Mouse (Mus musculus) embryonic facial prominence, embryonic 15.5 days (tissue): ENCODE results near the gene Dcdc2b. TPM values are rescaled to one million over a fixed set of nuclear protein-coding genes. Genes with fewer than 3 reads are reported as not detected.

Experiments used
- ATAC-seq: fragments of 200-750 bp; cut with Nextera tagmentation; 2 replicates; pipeline ENCODE4 v1.8.0; 2017; ENCODE audit warnings: low read depth, moderate TSS enrichment; ENCODE audit not compliant: insufficient number of reproducible peaks, low FRiP score, low TSS enrichment
- H3K27ac ChIP-seq: fragments of 300-500 bp; sonication (generic); replicated peaks from 2 replicates; pipeline ENCODE4 v1.5.1; 2015; ENCODE audit warnings: mild to moderate bottlenecking, inconsistent platforms
- H3K27me3 ChIP-seq: fragments of 300-500 bp; sonication (generic); 2 replicates; pipeline ENCODE4 v1.6.1; 2015; ENCODE audit warnings: inconsistent platforms
- H3K36me3 ChIP-seq: fragments of 300-500 bp; sonication (generic); 2 replicates; pipeline ENCODE4 v1.6.1; 2015; ENCODE audit warnings: mild to moderate bottlenecking, inconsistent platforms
- H3K4me1 ChIP-seq: fragments of 300-500 bp; sonication (generic); 2 replicates; pipeline ENCODE4 v1.6.1; 2015; ENCODE audit warnings: inconsistent platforms
- H3K4me2 ChIP-seq: fragments of 300-500 bp; sonication (generic); replicated peaks from 2 replicates; pipeline ENCODE4 v1.6.1; 2015; ENCODE audit warnings: mild to moderate bottlenecking, inconsistent platforms
- H3K4me3 ChIP-seq: fragments of 300-500 bp; sonication (generic); replicated peaks from 2 replicates; pipeline ENCODE4 v1.5.1; 2015; ENCODE audit warnings: mild to moderate bottlenecking, inconsistent platforms
- H3K9ac ChIP-seq: fragments of 300-500 bp; sonication (generic); 2 replicates; pipeline ENCODE4 v1.6.1; 2015; ENCODE audit warnings: inconsistent platforms
- H3K9me3 ChIP-seq: fragments of 300-500 bp; sonication (generic); replicated peaks from 2 replicates; pipeline ENCODE4 v1.6.1; 2016; ENCODE audit warnings: inconsistent platforms
- WGBS: fragments of 180-500 bp; shearing (Covaris S2); methylation state at CpG from one replicate; pipeline ENCODE4 v1.1.7; 2015; 5-methylcytosine and 5-hydroxymethylcytosine counted together
- polyA plus RNA-seq: library from polyadenylated mRNA; unstranded; fragments of >200 nt; fragmentation: Nextera tagmentation; extraction: Ambion mirVana; gene quantifications from 2 replicates; pipeline ENCODE4 v1.2.1, GENCODE M21; 2015

Dcdc2b gene
- polyA plus RNA-seq, 1 experiment from 2014 or later = 3.7 TPM

DNA sequence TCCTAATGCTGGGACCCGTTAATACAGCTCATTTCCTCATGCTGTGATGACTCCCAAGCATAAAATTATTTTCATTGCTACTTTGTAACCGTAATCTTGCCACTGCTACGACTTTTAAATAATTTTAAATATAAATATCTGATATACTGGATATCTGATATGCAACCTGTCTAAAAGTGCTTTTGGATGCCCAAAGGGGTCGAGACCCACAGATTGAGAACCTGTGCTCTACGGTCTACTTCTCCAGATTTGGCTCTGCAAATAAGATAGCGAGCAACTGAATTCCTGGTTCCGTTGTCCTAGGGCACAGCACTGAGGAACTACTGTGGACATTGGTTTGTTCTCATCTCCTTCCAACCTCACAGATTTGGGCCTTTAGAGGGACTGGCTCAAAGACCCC is 36.4 kb downstream of the Dcdc2b start:
- WGBS = 79% methylated on average over 7 of the region's 7 CpGs
- H3K36me3 ChIP-seq = no peaks in the 10 kb centered on the region
- no peak overlapping the region for H3K4me3 ChIP-seq
- no peaks in the 10 kb centered on the region for H3K4me1 ChIP-seq
- no peak overlapping the region for H3K4me2 ChIP-seq
- ATAC-seq = no peak
- H3K9ac ChIP-seq = no peak overlapping the region
- no peaks in the 10 kb centered on the region for H3K9me3 ChIP-seq
- no peak overlapping the region for H3K27ac ChIP-seq
- H3K27me3 ChIP-seq = no peaks in the 10 kb centered on the region

DNA sequence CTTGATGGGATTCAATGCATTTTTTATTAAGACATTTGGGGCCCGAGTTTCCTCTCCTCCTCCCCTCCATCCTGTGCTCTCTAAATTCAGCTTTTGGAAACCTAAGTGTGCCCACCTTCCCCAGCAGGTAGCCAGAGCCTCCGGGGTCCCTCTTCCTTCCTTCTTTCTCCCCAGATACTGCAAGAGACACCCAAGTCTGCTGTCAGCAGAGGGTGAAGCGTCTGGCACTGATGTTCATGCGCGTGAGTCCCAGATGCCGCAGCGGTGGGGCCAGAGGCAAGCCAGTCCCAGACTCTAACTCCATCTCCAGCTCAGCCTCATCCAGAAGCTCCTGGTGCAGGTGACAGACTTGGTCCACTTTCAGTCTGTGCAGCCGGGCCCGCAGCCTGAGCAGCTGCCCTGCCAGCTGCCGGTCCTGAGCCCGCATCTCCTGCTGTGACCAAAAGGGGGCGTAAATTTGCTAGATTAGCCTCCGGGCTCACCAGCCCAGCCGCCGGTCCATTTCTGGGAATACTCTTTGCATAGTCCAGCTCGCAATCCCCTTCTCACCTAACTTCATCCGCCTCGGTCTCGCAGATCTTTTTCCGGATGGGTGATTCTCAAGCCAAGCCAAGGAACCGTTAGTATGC is 37.1 kb downstream of the Dcdc2b start:
- Histone ChIP-seq H3K9me3 (no peaks in the 10 kb centered on the region), H3K36me3 (no peaks in the 10 kb centered on the region), H3K27me3 (no peaks in the 10 kb centered on the region), H3K9ac (no peak overlapping the region), H3K4me1 (no peaks in the 10 kb centered on the region), H3K27ac (no peak overlapping the region), H3K4me2 (peak overlapping the region; percentile 6; the same call in 1 of the 2 replicates), H3K4me3 (no peak overlapping the region)
- ATAC-seq = no peak
- WGBS = 28% methylated on average over 21 of the region's 21 CpGs

DNA sequence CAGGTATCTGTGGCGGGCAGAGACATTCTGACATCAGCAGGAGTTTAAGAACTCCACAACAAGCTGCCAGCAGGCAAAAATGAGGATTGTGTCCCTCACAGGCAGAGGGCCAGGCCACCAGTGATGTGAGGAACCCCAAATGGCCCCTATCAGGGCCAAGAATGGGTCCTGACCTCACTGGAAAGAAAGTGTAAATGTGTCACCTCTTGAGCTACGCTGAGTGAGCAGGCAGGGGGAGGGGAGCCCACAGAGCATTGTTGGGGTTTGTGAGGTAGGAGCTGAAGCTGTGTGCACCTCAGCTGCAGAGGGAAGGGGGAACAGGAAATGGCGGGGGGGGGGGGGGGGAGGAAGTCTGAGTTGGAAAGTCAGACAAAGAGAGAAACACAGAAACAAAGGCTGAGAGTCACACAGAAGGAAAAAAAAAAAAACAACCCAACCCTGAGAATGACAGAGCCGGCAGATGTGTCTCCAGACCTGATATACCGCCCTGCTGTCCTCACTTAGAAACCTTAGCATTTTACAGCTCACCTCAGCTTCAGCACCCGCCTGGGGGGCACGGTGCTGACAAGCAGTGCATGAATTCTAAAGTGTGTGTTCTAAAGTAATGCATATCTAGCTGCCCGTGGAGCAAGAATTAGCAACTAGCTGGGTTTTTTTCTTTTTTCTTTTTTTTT is 38.7 kb downstream of the Dcdc2b start:
- no peak for ATAC-seq
- Histone ChIP-seq H3K9me3 (no peaks in the 10 kb centered on the region), H3K27ac (no peak overlapping the region), H3K9ac (no peak overlapping the region), H3K4me2 (no peak overlapping the region), H3K36me3 (no peaks in the 10 kb centered on the region), H3K4me1 (no peaks in the 10 kb centered on the region), H3K4me3 (no peak overlapping the region), H3K27me3 (no peaks in the 10 kb centered on the region)
- 46% methylated on average over 7 of the region's 8 CpGs for WGBS

DNA sequence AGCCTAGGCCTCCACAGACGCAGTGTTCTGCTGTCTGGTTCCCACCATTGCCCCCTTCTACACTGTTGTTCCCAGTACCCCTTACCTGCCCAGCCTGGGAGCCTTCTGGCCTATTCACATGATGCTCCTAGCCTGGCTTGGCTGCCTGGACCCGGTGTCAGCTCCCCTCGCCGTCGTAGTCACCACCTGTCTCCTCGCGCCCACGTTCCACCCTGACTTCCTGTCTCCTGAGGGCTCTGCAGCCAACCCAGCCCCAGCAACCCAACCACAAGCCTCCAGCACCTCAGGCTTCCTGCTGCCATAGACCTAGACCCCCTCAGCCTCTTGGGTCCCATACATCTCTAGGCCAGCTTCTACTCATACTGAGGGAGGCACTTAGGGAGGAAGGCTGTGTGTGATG is 40.6 kb downstream of the Dcdc2b start, which contains the start of gene Lck:
Lck (minus strand) TSS at position 212 of the 400 bp plus-strand sequence.
- no peak within 1 kb of the TSS for H3K27ac ChIP-seq
- no peaks in the 10 kb centered on the region for H3K27me3 ChIP-seq
- H3K9me3 ChIP-seq = no peaks in the 10 kb centered on the region
- no peak within 1 kb of the TSS for H3K4me3 ChIP-seq
- WGBS = 84% methylated on average over 8 of the region's 8 CpGs
- no peak within 1 kb of the TSS for H3K9ac ChIP-seq
- ATAC-seq = no peak
- no peak within 1 kb of the TSS for H3K4me2 ChIP-seq
- no peaks in the 10 kb centered on the region for H3K36me3 ChIP-seq
- no peaks in the 10 kb centered on the region for H3K4me1 ChIP-seq

- Histone ChIP-seq H3K36me3 (no peaks in the 10 kb centered on the region), H3K27me3 (no peaks in the 10 kb centered on the region), H3K27ac (no peak overlapping the region), H3K4me2 (no peak overlapping the region), H3K4me1 (no peaks in the 10 kb centered on the region), H3K9me3 (no peaks in the 10 kb centered on the region), H3K4me3 (no peak overlapping the region), H3K9ac (no peak overlapping the region)
- WGBS = 97% methylated on average over 4 of the region's 4 CpGs
- no peak for ATAC-seq
Measured at GRCm38 (mm10) chr4:129573093-129573370, 41.0 kb downstream of the Dcdc2b start.

GRCm38 (mm10) chr4:129572236-129573092 is 41.6 kb downstream of the Dcdc2b start:
- Histone ChIP-seq H3K27me3 (no peaks in the 10 kb centered on the region), H3K9ac (no peak overlapping the region), H3K36me3 (no peaks in the 10 kb centered on the region), H3K9me3 (no peaks in the 10 kb centered on the region), H3K27ac (no peak overlapping the region), H3K4me2 (no peak overlapping the region), H3K4me3 (no peak overlapping the region), H3K4me1 (no peaks in the 10 kb centered on the region)
- 82% methylated on average over 13 of the region's 13 CpGs for WGBS
- no peak for ATAC-seq

DNA sequence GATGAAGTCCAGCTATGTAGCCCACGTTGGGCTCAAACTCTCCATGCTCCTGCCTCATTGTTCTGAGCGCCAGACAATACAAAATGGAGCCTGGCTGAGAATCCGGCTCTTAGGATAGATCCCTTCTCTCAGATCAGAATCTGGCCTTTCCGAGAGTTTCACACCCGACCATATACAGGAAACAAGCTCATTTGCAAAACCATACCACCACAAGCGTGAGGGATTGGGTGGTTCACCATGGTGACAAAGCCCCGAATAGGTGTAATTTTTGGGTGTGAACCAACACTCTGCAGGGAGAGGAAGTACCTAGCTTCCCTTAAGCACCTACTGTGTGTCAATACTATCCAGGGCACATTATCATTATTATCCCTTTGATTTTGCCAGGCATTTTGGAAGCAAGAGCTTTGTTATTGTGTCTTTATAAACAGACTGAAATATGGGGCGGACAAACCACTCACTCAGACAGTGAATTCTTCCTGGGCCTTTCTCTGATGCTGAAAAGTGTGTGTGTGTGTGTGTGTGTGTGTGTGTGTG is 42.4 kb downstream of the Dcdc2b start:
- no peaks in the 10 kb centered on the region for H3K36me3 ChIP-seq
- no peak for ATAC-seq
- no peaks in the 10 kb centered on the region for H3K27me3 ChIP-seq
- no peak overlapping the region for H3K4me3 ChIP-seq
- H3K9ac ChIP-seq = no peak overlapping the region
- no peak overlapping the region for H3K4me2 ChIP-seq
- no peaks in the 10 kb centered on the region for H3K9me3 ChIP-seq
- WGBS = 78% methylated on average over 8 of the region's 8 CpGs
- H3K27ac ChIP-seq = no peak overlapping the region
- H3K4me1 ChIP-seq = no peaks in the 10 kb centered on the region

GRCm38 (mm10) chr4:129570028-129570427 is 44.0 kb downstream of the Dcdc2b start:
- Histone ChIP-seq H3K27me3 (no peaks in the 10 kb centered on the region), H3K4me3 (no peak overlapping the region), H3K9ac (no peak overlapping the region), H3K9me3 (no peaks in the 10 kb centered on the region), H3K27ac (no peak overlapping the region), H3K4me2 (no peak overlapping the region), H3K36me3 (no peaks in the 10 kb centered on the region), H3K4me1 (no peaks in the 10 kb centered on the region)
- WGBS = 84% methylated on average over 6 of the region's 6 CpGs
- ATAC-seq = no peak

DNA sequence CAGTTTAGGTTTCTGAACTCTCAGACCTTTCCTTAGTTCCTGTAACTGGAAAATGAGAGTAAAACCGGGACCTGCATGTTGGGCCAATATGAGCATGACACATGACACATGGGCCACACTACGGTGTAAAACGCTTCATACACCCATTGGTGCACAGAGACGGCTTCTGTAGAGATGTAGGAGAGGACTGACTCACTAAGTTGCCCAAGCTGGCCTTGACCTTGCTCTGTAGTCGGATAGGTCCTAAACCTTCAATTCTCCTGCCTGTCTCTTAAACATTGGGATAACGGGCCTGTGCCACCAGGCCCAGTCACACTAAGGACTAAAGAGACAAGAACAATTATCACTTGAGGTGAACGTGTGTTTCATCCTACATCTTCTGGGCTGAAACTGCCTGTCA is 45.7 kb downstream of the Dcdc2b start:
- 90% methylated on average over 7 of the region's 7 CpGs for WGBS
- Histone ChIP-seq H3K27me3 (no peaks in the 10 kb centered on the region), H3K36me3 (no peaks in the 10 kb centered on the region), H3K27ac (no peak overlapping the region), H3K9ac (no peak overlapping the region), H3K9me3 (no peaks in the 10 kb centered on the region), H3K4me3 (no peak overlapping the region), H3K4me1 (0 out of 2 replicates have a peak, but pooled peaks cover 3% of the 10 kb centered on the region), H3K4me2 (no peak overlapping the region)
- no peak for ATAC-seq

- 78% methylated on average over 6 of the region's 6 CpGs for WGBS
- Histone ChIP-seq H3K9me3 (no peaks in the 10 kb centered on the region), H3K9ac (no peak overlapping the region), H3K4me3 (no peak overlapping the region), H3K4me1 (0 out of 2 replicates have a peak, but pooled peaks cover 3% of the 10 kb centered on the region), H3K27me3 (no peaks in the 10 kb centered on the region), H3K36me3 (no peaks in the 10 kb centered on the region), H3K4me2 (no peak overlapping the region), H3K27ac (no peak overlapping the region)
- no peak for ATAC-seq
Measured at GRCm38 (mm10) chr4:129565139-129565538, 48.9 kb downstream of the Dcdc2b start.

DNA sequence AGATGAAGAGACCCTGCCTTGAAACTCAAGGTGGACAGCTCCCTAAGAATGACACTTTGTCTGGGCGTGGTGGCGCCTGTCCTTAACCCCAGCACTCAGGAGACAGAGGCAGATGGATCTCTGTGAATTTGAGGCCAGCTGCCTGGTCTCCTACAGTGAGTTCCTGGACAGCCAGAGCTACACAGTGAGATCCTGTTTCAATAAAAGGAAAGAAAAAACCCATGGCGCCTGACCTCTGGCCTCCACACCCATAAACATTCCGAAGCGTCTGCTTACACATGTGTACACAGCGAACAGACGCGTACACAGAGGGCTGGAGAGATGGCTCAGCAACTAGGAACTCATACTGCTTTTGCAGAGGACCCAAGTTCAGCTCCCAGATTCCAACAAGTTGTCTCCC is 50.3 kb downstream of the Dcdc2b start:
- Histone ChIP-seq H3K4me1 (0 out of 2 replicates have a peak, but pooled peaks cover 3% of the 10 kb centered on the region), H3K36me3 (no peaks in the 10 kb centered on the region), H3K9me3 (no peaks in the 10 kb centered on the region), H3K9ac (no peak overlapping the region), H3K27me3 (no peaks in the 10 kb centered on the region), H3K4me2 (no peak overlapping the region), H3K4me3 (no peak overlapping the region), H3K27ac (no peak overlapping the region)
- 39% methylated on average over 8 of the region's 8 CpGs for WGBS
- ATAC-seq = no peak
